Comparison of ENCODE assay signal across 8 mouse cellular contexts in the genomic region with DNA sequence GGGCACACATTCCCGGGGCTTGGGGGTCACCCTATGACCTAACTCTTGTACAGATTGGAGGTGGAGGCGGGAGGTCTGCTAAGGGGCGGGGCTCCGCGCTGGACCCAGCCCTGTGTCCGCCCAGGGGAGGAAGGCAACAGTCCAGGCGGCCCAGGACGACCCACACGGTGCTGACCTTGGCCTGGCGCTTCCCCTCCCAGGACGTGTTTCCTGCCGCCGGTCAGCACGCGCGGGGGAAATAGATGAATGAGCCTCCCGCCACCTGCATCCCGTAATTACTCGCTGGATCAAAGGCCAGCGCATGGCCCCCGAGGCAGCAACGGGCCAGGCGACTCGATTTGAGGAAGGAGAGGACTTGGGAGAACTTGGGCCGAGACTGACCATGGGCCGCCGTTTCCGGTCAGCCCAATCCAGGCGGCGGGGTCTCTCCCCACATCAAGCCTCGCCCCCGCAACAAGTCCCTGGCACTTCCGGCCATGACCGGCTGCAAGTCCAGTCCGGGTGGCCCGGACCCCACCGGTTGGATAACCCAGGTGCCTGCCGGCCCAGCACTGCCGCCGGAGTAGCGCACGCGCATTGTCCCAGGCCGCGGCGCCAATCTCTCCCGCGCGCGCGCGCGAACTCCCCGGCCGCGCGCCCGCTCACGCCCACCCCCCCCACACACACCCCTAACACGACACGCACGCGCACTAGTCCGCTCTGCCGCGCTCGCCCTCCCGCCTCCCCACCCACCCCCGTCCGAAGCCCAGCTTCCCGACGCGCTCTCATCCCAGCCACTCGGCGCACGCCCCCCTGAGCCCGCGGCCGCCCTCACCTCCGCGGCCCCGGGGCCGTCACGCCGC. TPM values are rescaled to one million over a fixed set of nuclear protein-coding genes. Genes with fewer than 3 reads are reported as not detected.
A peak's percentile ranks its signal among the peaks of the same experiment; 100 is the strongest.
DNase-seq lines count a peak whose midpoint lies in the region; ATAC-seq lines count a peak whose summit lies in the region.

No protein-coding gene starts in this region.

- H3K9me3 ChIP-seq in hindbrain, embryonic 13.5 days, result no peaks in the 10 kb centered on the region

- peak overlapping the region; percentile 95 for H3K4me2 ChIP-seq in hindbrain, embryonic 13.5 days

- H3K27ac ChIP-seq in hindbrain, embryonic 13.5 days, result peak overlapping the region; percentile 97
- peak overlapping the region; percentile 82 for H3K27ac ChIP-seq in macrophage

- no peaks in the 10 kb centered on the region for H3K36me3 ChIP-seq in hindbrain, embryonic 13.5 days
- H3K36me3 ChIP-seq in macrophage (ENCODE audit: inconsistent target), result no peaks in the 10 kb centered on the region

- ATAC-seq in hindbrain, embryonic 13.5 days (ENCODE audit: low FRiP score), result peak; percentile 76

- H3K79me2 ChIP-seq in macrophage (ENCODE audit: inconsistent target), result peaks cover 50% of the 10 kb centered on the region

- DNase-seq in T-cell, adult 2 months (ENCODE audit: low spot score), result peak; percentile 66
- DNase-seq in cerebellum, postnatal 10 days, result peak; percentile 91 to 94
- peak; percentile 58 to 67 for DNase-seq in frontal cortex, postnatal 14 days (ENCODE audit: low spot score in 2 of 2)
- DNase-seq in left cerebral cortex, adult 18-20 months (ENCODE audit: low spot score in 2 of 2), result peak; percentile 78 to 84
- DNase-seq in right cerebral cortex, adult 2 months (ENCODE audit: low spot score in 2 of 2), result peak; percentile 73 to 79
- DNase-seq in urinary bladder, postnatal 14 days (ENCODE audit: low spot score), result peak; percentile 80

- H3K4me3 ChIP-seq in hindbrain, embryonic 13.5 days, result peak overlapping the region; percentile 77
- H3K4me3 ChIP-seq in macrophage (ENCODE audit: inconsistent target), result peak overlapping the region; percentile 56

- H3K9ac ChIP-seq in hindbrain, embryonic 13.5 days, result peak overlapping the region; percentile 92

- no peaks in the 10 kb centered on the region for H3K27me3 ChIP-seq in hindbrain, embryonic 13.5 days

- H3K4me1 ChIP-seq in hindbrain, embryonic 13.5 days (replicated peaks), result peaks cover 35% of the 10 kb centered on the region

- under 1% methylated on average over 85 of the region's 85 CpGs for WGBS in hindbrain, embryonic 13.5 days
- 1% methylated on average over 68 of the region's 85 CpGs for WGBS in macrophage (ENCODE audit: missing documents)

RNA-seq across cellular contexts. Expression of a gene that starts 0.5 kb away (rescaled TPM):
- polyA plus RNA-seq in hindbrain, embryonic 13.5 days (2015; fragmentation: Nextera tagmentation; extraction: Ambion mirVana), result 22.1 and 23.8 TPM in 2 replicates
- 10 to 100 TPM; 27.0 to 27.9 TPM for total RNA-seq in left cerebral cortex, adult 18-20 months (2021)
- 100 to 1,000 TPM in 10 of 26 experiments, 10 to 100 TPM in 16; 52.0 to 126 (median 89.6) TPM for total RNA-seq in macrophage (2018; cell fraction: chromatin; rRNA removed)
- 10 to 100 TPM; 14.0 to 36.7 (median 24.9) TPM for total RNA-seq in macrophage (2018; cell fraction: cytosol; rRNA removed)
- total RNA-seq in macrophage (2018; cell fraction: nucleus; rRNA removed), result 100 to 1,000 TPM in 2 of 26 experiments, 10 to 100 TPM in 24; 50.6 to 125 (median 69.4) TPM
- 11.6 to 29.7 TPM (median 29.1 TPM) in 3 replicates for polyA plus RNA-seq in macrophage (2018)

RNA-seq across cellular contexts. Expression of a gene that starts 16.8 kb away (rescaled TPM):
- 89.1 and 94.9 TPM in 2 replicates for polyA plus RNA-seq in hindbrain, embryonic 13.5 days (2015; fragmentation: Nextera tagmentation; extraction: Ambion mirVana)
- 10 to 100 TPM; 52.1 to 54.8 TPM for total RNA-seq in left cerebral cortex, adult 18-20 months (2021)
- 10 to 100 TPM in 24 of 26 experiments, 1 to 10 TPM in 2; 4.0 to 83.3 (median 31.6) TPM for total RNA-seq in macrophage (2018; cell fraction: chromatin; rRNA removed)
- 10 to 100 TPM in 21 of 26 experiments, 1 to 10 TPM in 5; 6.1 to 21.9 (median 16.8) TPM for total RNA-seq in macrophage (2018; cell fraction: cytosol; rRNA removed)
- 10 to 100 TPM in 23 of 26 experiments, 1 to 10 TPM in 3; 7.9 to 45.4 (median 23.0) TPM for total RNA-seq in macrophage (2018; cell fraction: nucleus; rRNA removed)
- 5.2 to 17.1 TPM (median 13.0 TPM) in 3 replicates for polyA plus RNA-seq in macrophage (2018)

RNA-seq across cellular contexts. Expression of a gene that starts 41.6 kb away (rescaled TPM):
- not detected in 2 replicates for polyA plus RNA-seq in hindbrain, embryonic 13.5 days (2015; fragmentation: Nextera tagmentation; extraction: Ambion mirVana)
- total RNA-seq in left cerebral cortex, adult 18-20 months (2021), result not detected
- not detected for total RNA-seq in macrophage (2018; cell fraction: chromatin; rRNA removed)
- not detected for total RNA-seq in macrophage (2018; cell fraction: cytosol; rRNA removed)
- not detected for total RNA-seq in macrophage (2018; cell fraction: nucleus; rRNA removed)
- not detected in 3 replicates for polyA plus RNA-seq in macrophage (2018)

Comparison
In these comparisons a context has a peak if more than half of its experiments do, and no peak if none do; other contexts are left out.
1. Peak in every context shown above with its lines: DNase-seq, ATAC-seq, H3K4me3 ChIP-seq and H3K27ac ChIP-seq.